Mouse (Mus musculus) hindbrain, embryonic 12.5 days (tissue): ENCODE measurements around the gene Cenpi. TPM values are rescaled to one million over a fixed set of nuclear protein-coding genes. Genes with fewer than 3 reads are reported as not detected.

Experiments used
- ATAC-seq: fragments of 200-750 bp; cut with Nextera tagmentation; 2 replicates; pipeline ENCODE4 v1.8.0; 2017; ENCODE audit warnings: moderate TSS enrichment; ENCODE audit not compliant: low FRiP score
- H3K27ac ChIP-seq: fragments of 300-500 bp; sonication (generic); 2 replicates; pipeline ENCODE4 v1.5.1; 2016; ENCODE audit warnings: mild to moderate bottlenecking
- H3K27me3 ChIP-seq: fragments of 300-500 bp; sonication (generic); 2 replicates; pipeline ENCODE4 v1.6.1; 2016; ENCODE audit warnings: mild to moderate bottlenecking
- H3K36me3 ChIP-seq: fragments of 300-500 bp; sonication (generic); 2 replicates; pipeline ENCODE4 v1.6.1; 2016; ENCODE audit warnings: mild to moderate bottlenecking
- H3K4me1 ChIP-seq: fragments of 300-500 bp; sonication (generic); 2 replicates; pipeline ENCODE4 v1.6.1; 2016
- H3K4me2 ChIP-seq: fragments of 300-500 bp; sonication (generic); replicated peaks from 2 replicates; pipeline ENCODE4 v1.6.1; 2016; ENCODE audit warnings: mild to moderate bottlenecking
- H3K4me3 ChIP-seq: fragments of 300-500 bp; sonication (generic); 2 replicates; pipeline ENCODE4 v1.5.1; 2016; ENCODE audit warnings: mild to moderate bottlenecking
- H3K9ac ChIP-seq: fragments of 300-500 bp; sonication (generic); 2 replicates; pipeline ENCODE4 v1.6.1; 2016; ENCODE audit warnings: mild to moderate bottlenecking, moderate library complexity
- H3K9me3 ChIP-seq: fragments of 300-500 bp; sonication (generic); replicated peaks from 2 replicates; pipeline ENCODE4 v1.6.1; 2016; ENCODE audit warnings: mild to moderate bottlenecking
- WGBS: fragments of 180-500 bp; shearing (Covaris S2); methylation state at CpG from one replicate; pipeline ENCODE4 v1.1.7; 2016; 5-methylcytosine and 5-hydroxymethylcytosine counted together
- polyA plus RNA-seq: library from polyadenylated mRNA; unstranded; fragments of >200 nt; fragmentation: Nextera tagmentation; extraction: Ambion mirVana; gene quantifications from 2 replicates; pipeline ENCODE4 v1.2.1, GENCODE M21; 2016

Cenpi gene
- polyA plus RNA-seq, 1 experiment from 2014 or later, result 17.7 TPM

- no peaks in the 10 kb centered on the region for H3K9me3 ChIP-seq
- H3K9ac ChIP-seq, result no peak overlapping the region
- no peaks in the 10 kb centered on the region for H3K36me3 ChIP-seq
- 6% methylated on average over 2 of the region's 2 CpGs for WGBS
- no peak overlapping the region for H3K27ac ChIP-seq
- no peak overlapping the region for H3K4me2 ChIP-seq
- no peaks in the 10 kb centered on the region; the same call in 1 of the 2 replicates for H3K27me3 ChIP-seq
- H3K4me3 ChIP-seq, result no peak overlapping the region
- H3K4me1 ChIP-seq, result no peaks in the 10 kb centered on the region
- ATAC-seq, result no peak
These were observed 63.4 kb downstream of the Cenpi start for GRCm38 (mm10) chrX:134371279-134371678.

GRCm38 (mm10) chrX:134374190-134374589 lies 66.3 kb downstream of the Cenpi start:
- Histone ChIP-seq H3K9ac (no peak overlapping the region), H3K27ac (no peak overlapping the region), H3K27me3 (no peaks in the 10 kb centered on the region; the same call in 1 of the 2 replicates), H3K4me1 (no peaks in the 10 kb centered on the region), H3K4me2 (no peak overlapping the region), H3K36me3 (no peaks in the 10 kb centered on the region), H3K4me3 (no peak overlapping the region), H3K9me3 (no peaks in the 10 kb centered on the region)
- no peak for ATAC-seq
- WGBS, result 92% methylated on average over 1 of the region's 1 CpGs

- Histone ChIP-seq H3K4me2 (no peak overlapping the region), H3K36me3 (no peaks in the 10 kb centered on the region), H3K4me1 (no peaks in the 10 kb centered on the region), H3K27me3 (peaks cover 3% of the 10 kb centered on the region; the same call in 1 of the 2 replicates), H3K9me3 (no peaks in the 10 kb centered on the region), H3K9ac (no peak overlapping the region), H3K4me3 (no peak overlapping the region), H3K27ac (no peak overlapping the region)
- WGBS, result 73% methylated on average over 6 of the region's 6 CpGs
- ATAC-seq, result no peak
These were observed 77.0 kb downstream of the Cenpi start for GRCm38 (mm10) chrX:134384896-134385295.

GRCm38 (mm10) chrX:134398972-134399371 lies 91.1 kb downstream of the Cenpi start:
- no peak overlapping the region for H3K4me3 ChIP-seq
- no peaks in the 10 kb centered on the region for H3K4me1 ChIP-seq
- no peaks in the 10 kb centered on the region for H3K27me3 ChIP-seq
- 65% methylated on average over 2 of the region's 2 CpGs for WGBS
- H3K9ac ChIP-seq, result no peak overlapping the region
- H3K36me3 ChIP-seq, result no peaks in the 10 kb centered on the region
- H3K9me3 ChIP-seq, result no peaks in the 10 kb centered on the region
- ATAC-seq, result no peak
- H3K27ac ChIP-seq, result no peak overlapping the region
- no peak overlapping the region for H3K4me2 ChIP-seq

GRCm38 (mm10) chrX:134403863-134404583 lies 96.1 kb downstream of the Cenpi start, which contains the start of gene Drp2:
Drp2 (plus strand) TSS chrX:134404551.
- H3K27me3 ChIP-seq, result no peaks in the 10 kb centered on the region; the same call in 1 of the 2 replicates
- H3K36me3 ChIP-seq, result no peaks in the 10 kb centered on the region
- peak within 1 kb of the TSS; percentile 50 for H3K9ac ChIP-seq
- ATAC-seq, result peak; percentile 81
- peak within 1 kb of the TSS; percentile 34 for H3K4me3 ChIP-seq
- peak within 1 kb of the TSS; percentile 71; the same call in 1 of the 2 replicates for H3K27ac ChIP-seq
- no peaks in the 10 kb centered on the region for H3K9me3 ChIP-seq
- peak within 1 kb of the TSS; percentile 57 for H3K4me2 ChIP-seq
- WGBS, result 31% methylated on average over 15 of the region's 15 CpGs
- no peaks in the 10 kb centered on the region for H3K4me1 ChIP-seq

- Histone ChIP-seq H3K36me3 (no peaks in the 10 kb centered on the region), H3K4me2 (peak overlapping the region; percentile 57), H3K4me3 (peak overlapping the region; percentile 34), H3K4me1 (no peaks in the 10 kb centered on the region), H3K27me3 (no peaks in the 10 kb centered on the region; the same call in 1 of the 2 replicates), H3K27ac (peak overlapping the region; percentile 71; the same call in 1 of the 2 replicates), H3K9ac (peak overlapping the region; percentile 50), H3K9me3 (no peaks in the 10 kb centered on the region)
- ATAC-seq, result peak; percentile 85
- WGBS, result 18% methylated on average over 11 of the region's 14 CpGs
These were observed 96.7 kb downstream of the Cenpi start for GRCm38 (mm10) chrX:134404584-134404955.

GRCm38 (mm10) chrX:134409354-134409900 lies 101.5 kb downstream of the Cenpi start:
- Histone ChIP-seq H3K27me3 (no peaks in the 10 kb centered on the region; the same call in 1 of the 2 replicates), H3K4me3 (no peak overlapping the region), H3K27ac (no peak overlapping the region), H3K36me3 (no peaks in the 10 kb centered on the region), H3K9me3 (no peaks in the 10 kb centered on the region), H3K9ac (no peak overlapping the region), H3K4me1 (no peaks in the 10 kb centered on the region), H3K4me2 (no peak overlapping the region)
- WGBS, result 79% methylated on average over 6 of the region's 6 CpGs
- ATAC-seq, result no peak

- Histone ChIP-seq H3K9ac (no peak overlapping the region), H3K27ac (no peak overlapping the region), H3K9me3 (no peaks in the 10 kb centered on the region), H3K4me2 (no peak overlapping the region), H3K4me1 (no peaks in the 10 kb centered on the region), H3K4me3 (no peak overlapping the region), H3K36me3 (no peaks in the 10 kb centered on the region), H3K27me3 (no peaks in the 10 kb centered on the region)
- ATAC-seq, result no peak
- 79% methylated on average over 1 of the region's 1 CpGs for WGBS
These were observed 104.2 kb downstream of the Cenpi start for GRCm38 (mm10) chrX:134412096-134412495.

Other genes with a start within 250 kb of the Cenpi start
- 70.2 and 70.5 TPM in 2 replicates for gene Cstf2, start 248.9 kb upstream of the Cenpi start, polyA plus RNA-seq
- 0.09 and 0.13 TPM in 2 replicates for gene Xkrx, start 146.0 kb upstream of the Cenpi start, polyA plus RNA-seq
- gene Arl13a, start 120.6 kb upstream of the Cenpi start, polyA plus RNA-seq, result not detected in 2 replicates
- gene Nox1, start 86.1 kb upstream of the Cenpi start, polyA plus RNA-seq, result 0.09 TPM in 1 of 2 replicates, not detected in the other
- gene Trmt2b, start 31.1 kb upstream of the Cenpi start, polyA plus RNA-seq, result 7.7 and 8.8 TPM in 2 replicates
- gene Tmem35a, start 12.9 kb upstream of the Cenpi start, polyA plus RNA-seq, result 47.4 and 49.9 TPM in 2 replicates
- gene Drp2, start 96.5 kb downstream of the Cenpi start, polyA plus RNA-seq, result 13.0 and 13.9 TPM in 2 replicates
- 0.35 TPM in 1 of 2 replicates, not detected in the other for gene Taf7l, start 168.4 kb downstream of the Cenpi start, polyA plus RNA-seq
- gene Timm8a1, start 233.8 kb downstream of the Cenpi start, polyA plus RNA-seq, result 41.9 and 49.2 TPM in 2 replicates